Mouse (Mus musculus) megakaryocyte, embryonic 14.5 days (primary cell): ENCODE measurements around the gene Trpc1. TPM values are rescaled to one million over a fixed set of nuclear protein-coding genes. Genes with fewer than 3 reads are reported as not detected.

Experiments
- H3K27me3 ChIP-seq: replicated peaks from 2 replicates; pipeline ENCODE3; 2012; ENCODE audit warnings: inconsistent platforms
- H3K36me3 ChIP-seq: replicated peaks from 2 replicates; pipeline ENCODE3; 2012; ENCODE audit warnings: low read length, inconsistent platforms, mixed read lengths
- H3K4me1 ChIP-seq: 2 replicates; pipeline ENCODE4 v1.6.1; 2012; ENCODE audit warnings: inconsistent platforms
- H3K4me3 ChIP-seq: replicated peaks from 2 replicates; pipeline ENCODE3; 2012; ENCODE audit warnings: moderate library complexity, mild to moderate bottlenecking, inconsistent platforms
- H3K9me3 ChIP-seq: 2 replicates; pipeline ENCODE4 v1.6.1; 2012; ENCODE audit warnings: inconsistent platforms
- FLI1 ChIP-seq: IDR thresholded peaks from 2 replicates; pipeline ENCODE4 v1.6.1; 2012; ENCODE audit warnings: low read length, inconsistent platforms, mixed read lengths
- GATA1 ChIP-seq: IDR thresholded peaks from 3 replicates; pipeline ENCODE4 v1.6.1; 2012; ENCODE audit warnings: mixed read lengths, low read length, inconsistent platforms, borderline replicate concordance
- polyA plus RNA-seq: library from polyadenylated mRNA; stranded (reverse); fragments of >175 nt; gene quantifications from 2 replicates; pipeline ENCODE4 v1.2.3, GENCODE M21; 2012; ENCODE audit warnings: low replicate concordance; ENCODE audit not compliant: insufficient read depth

Gene Trpc1
- polyA plus RNA-seq, 1 experiment: 1.4 TPM

DNA sequence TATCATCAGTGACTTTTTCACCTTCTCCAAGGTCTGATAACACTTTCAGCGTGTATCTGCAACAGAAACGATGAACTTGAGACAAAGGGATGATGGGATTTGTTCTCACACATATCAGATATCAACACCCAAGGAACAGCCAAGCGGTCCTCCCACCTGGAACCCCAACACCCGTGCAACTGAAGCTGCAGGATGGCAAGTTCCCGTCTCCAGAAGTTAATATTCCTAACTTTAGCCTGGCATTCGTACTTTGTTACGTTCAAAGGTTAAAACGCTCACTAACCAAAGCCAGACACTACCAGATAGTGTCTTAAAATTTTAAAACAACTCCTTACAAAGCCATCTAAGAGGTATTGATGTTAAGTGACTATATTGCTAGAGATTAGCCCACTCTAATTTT is 11.2 kb upstream of the Trpc1 start:
- H3K4me1 ChIP-seq: peaks cover 27% of the 10 kb centered on the region
- H3K27me3 ChIP-seq: no peaks in the 10 kb centered on the region
- H3K9me3 ChIP-seq: no peaks in the 10 kb centered on the region
- H3K36me3 ChIP-seq: peaks cover 92% of the 10 kb centered on the region
- H3K4me3 ChIP-seq: no peak overlapping the region
- TF ChIP-seq GATA1: no peak

- Histone ChIP-seq H3K4me1 (peaks cover 36% of the 10 kb centered on the region), H3K9me3 (no peaks in the 10 kb centered on the region), H3K27me3 (peaks cover 6% of the 10 kb centered on the region), H3K4me3 (peak overlapping the region; percentile 92), H3K36me3 (peaks cover 44% of the 10 kb centered on the region)
- TF ChIP-seq FLI1: no peak
- TF ChIP-seq GATA1: no peak
Measured at GRCm38 (mm10) chr9:95750746-95751145, 571 bp upstream of the Trpc1 start.

GRCm38 (mm10) chr9:95749461-95749928 is 680 bp downstream of the Trpc1 start:
- H3K36me3 ChIP-seq: peaks cover 31% of the 10 kb centered on the region
- H3K27me3 ChIP-seq: peaks cover 6% of the 10 kb centered on the region
- peaks cover 48% of the 10 kb centered on the region for H3K4me1 ChIP-seq
- H3K4me3 ChIP-seq: peak overlapping the region; percentile 92
- TF ChIP-seq FLI1: no peak
- no peak for TF ChIP-seq GATA1
- H3K9me3 ChIP-seq: no peaks in the 10 kb centered on the region

DNA sequence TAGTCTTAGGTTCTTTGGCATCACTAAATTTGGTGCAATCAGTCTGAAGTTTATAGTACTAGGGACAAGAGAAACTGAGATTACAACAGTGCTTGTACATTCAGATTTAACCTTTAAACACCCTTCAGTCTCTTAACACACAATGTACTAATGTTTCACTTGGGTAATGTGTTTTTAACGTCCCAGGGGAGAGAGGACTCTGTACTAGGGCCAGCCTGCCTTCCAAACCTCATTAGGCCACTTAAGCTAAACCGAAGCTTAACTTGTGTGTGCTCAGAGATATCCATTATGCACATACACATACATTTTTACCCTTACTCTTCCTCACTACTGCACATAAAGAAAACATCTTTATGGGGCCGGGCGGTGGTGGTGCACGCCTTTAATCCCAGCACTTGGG is 2.9 kb downstream of the Trpc1 start:
- peaks cover 11% of the 10 kb centered on the region for H3K36me3 ChIP-seq
- H3K4me3 ChIP-seq: peak overlapping the region; percentile 76
- H3K9me3 ChIP-seq: no peaks in the 10 kb centered on the region
- peaks cover 63% of the 10 kb centered on the region for H3K4me1 ChIP-seq
- peaks cover 6% of the 10 kb centered on the region for H3K27me3 ChIP-seq
- TF ChIP-seq FLI1 (no peak), GATA1 (no peak)

DNA sequence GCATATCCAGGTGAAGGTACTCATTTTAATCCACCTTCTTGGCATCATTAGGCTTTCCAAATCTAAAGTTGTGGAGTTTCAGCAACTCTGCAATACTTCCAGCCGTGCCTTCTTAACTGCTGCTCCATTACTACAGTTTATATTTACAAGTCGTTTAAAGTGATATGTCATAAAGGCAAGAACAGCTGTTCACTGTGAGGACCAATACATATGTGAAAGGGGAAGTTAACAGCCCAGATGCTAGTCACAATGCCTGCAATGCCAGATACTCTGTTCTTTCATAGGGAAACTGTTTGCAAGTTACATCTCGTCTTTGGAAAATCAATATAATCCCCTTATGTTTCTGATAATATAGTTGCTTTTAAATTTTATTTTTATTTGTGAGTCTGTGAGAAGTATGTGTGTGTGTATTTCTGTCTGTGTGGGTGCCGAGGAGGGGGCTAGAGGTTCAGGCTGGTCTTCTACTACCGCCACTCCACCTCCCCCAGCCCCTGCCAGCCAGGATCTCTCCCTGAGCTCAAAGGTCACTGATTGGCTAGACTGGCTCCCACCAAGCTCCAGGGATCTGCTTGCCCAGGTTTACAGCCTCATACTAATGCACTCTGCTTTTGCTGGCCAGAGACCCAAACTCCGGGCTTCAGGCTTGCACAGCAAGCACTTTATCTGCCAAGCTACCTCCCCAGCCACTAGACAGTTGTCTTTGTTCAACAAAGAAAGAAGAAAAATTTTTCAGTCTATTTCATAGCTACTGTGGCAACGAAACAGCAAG is 5.1 kb downstream of the Trpc1 start:
- peak overlapping the region; percentile 86 for H3K4me3 ChIP-seq
- peaks cover 64% of the 10 kb centered on the region for H3K4me1 ChIP-seq
- H3K27me3 ChIP-seq: peaks cover 6% of the 10 kb centered on the region
- TF ChIP-seq FLI1 (no peak), GATA1 (no peak)
- H3K36me3 ChIP-seq: peaks cover 17% of the 10 kb centered on the region
- H3K9me3 ChIP-seq: no peaks in the 10 kb centered on the region

- no peak for TF ChIP-seq FLI1
- no peak for TF ChIP-seq GATA1
- Histone ChIP-seq H3K36me3 (peaks cover 27% of the 10 kb centered on the region), H3K9me3 (no peaks in the 10 kb centered on the region), H3K4me1 (peaks cover 19% of the 10 kb centered on the region), H3K4me3 (no peak overlapping the region), H3K27me3 (no peaks in the 10 kb centered on the region)
Measured at GRCm38 (mm10) chr9:95736238-95736637, 13.9 kb downstream of the Trpc1 start.

- Histone ChIP-seq H3K4me1 (peaks cover 4% of the 10 kb centered on the region), H3K4me3 (no peak overlapping the region), H3K9me3 (no peaks in the 10 kb centered on the region), H3K36me3 (peaks cover 73% of the 10 kb centered on the region), H3K27me3 (no peaks in the 10 kb centered on the region)
- TF ChIP-seq GATA1 (no peak), FLI1 (no peak)
Measured at GRCm38 (mm10) chr9:95712574-95712973, 37.6 kb downstream of the Trpc1 start.

DNA sequence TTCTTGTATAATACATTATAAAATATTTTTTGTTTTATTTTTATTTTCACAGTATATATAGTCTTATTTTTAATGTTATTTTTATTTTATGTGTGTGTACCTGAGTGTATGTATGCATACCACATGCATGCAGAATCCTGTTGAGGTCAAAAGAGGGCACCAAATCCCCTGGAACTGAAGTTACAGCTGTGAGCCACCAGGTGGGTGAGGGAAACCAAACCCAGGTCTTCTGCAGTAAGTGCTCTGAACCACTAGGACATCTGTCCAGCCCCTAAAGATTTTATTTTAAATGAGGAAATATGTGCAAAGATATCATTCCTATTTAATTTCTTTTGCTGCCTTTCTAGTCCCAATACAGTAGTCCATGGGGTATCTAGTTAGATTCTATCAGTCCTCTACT is 41.2 kb downstream of the Trpc1 start:
- no peaks in the 10 kb centered on the region for H3K9me3 ChIP-seq
- H3K4me1 ChIP-seq: peaks cover 17% of the 10 kb centered on the region
- no peak overlapping the region for H3K4me3 ChIP-seq
- H3K27me3 ChIP-seq: no peaks in the 10 kb centered on the region
- H3K36me3 ChIP-seq: peaks cover 71% of the 10 kb centered on the region
- TF ChIP-seq GATA1 (no peak), FLI1 (no peak)

- H3K27me3 ChIP-seq: no peaks in the 10 kb centered on the region
- TF ChIP-seq GATA1: no peak
- no peak for TF ChIP-seq FLI1
Measured at GRCm38 (mm10) chr9:95705371-95705770, 44.8 kb downstream of the Trpc1 start.

GRCm38 (mm10) chr9:95704078-95704477 is 46.1 kb downstream of the Trpc1 start:
- H3K4me1 ChIP-seq: peaks cover 25% of the 10 kb centered on the region
- H3K4me3 ChIP-seq: no peak overlapping the region
- H3K27me3 ChIP-seq: no peaks in the 10 kb centered on the region
- H3K9me3 ChIP-seq: 0 out of 2 replicates have a peak, but pooled peaks cover 3% of the 10 kb centered on the region
- TF ChIP-seq FLI1: no peak
- no peak for TF ChIP-seq GATA1
- H3K36me3 ChIP-seq: peaks cover 46% of the 10 kb centered on the region

More at GRCm38 (mm10) chr9:95705371-95705770, 44.8 kb downstream of the Trpc1 start:
- H3K36me3 ChIP-seq: peaks cover 57% of the 10 kb centered on the region
- H3K9me3 ChIP-seq: 0 out of 2 replicates have a peak, but pooled peaks cover 2% of the 10 kb centered on the region
- peaks cover 17% of the 10 kb centered on the region for H3K4me1 ChIP-seq
- H3K4me3 ChIP-seq: no peak overlapping the region
